Mouse (Mus musculus) erythroblast, embryonic 14.5 days (primary cell): ENCODE measurements at regions not wholly inside any gene's neighbourhood (a gene's known extent, or its start where the extent isn't known, plus 50 kb on each side); places are given as distances from the start of the nearest gene placed in this dataset.

ENCODE experiments used
- H3K27me3 ChIP-seq: 2 replicates; pipeline ENCODE4 v1.6.1; 2012; ENCODE audit warnings: inconsistent platforms; ENCODE audit not compliant: control insufficient read depth
- H3K36me3 ChIP-seq: 2 replicates; pipeline ENCODE4 v1.6.1; 2012; ENCODE audit warnings: mild to moderate bottlenecking, inconsistent platforms; ENCODE audit not compliant: control insufficient read depth
- H3K4me1 ChIP-seq: 2 replicates; pipeline ENCODE4 v1.6.1; 2012; ENCODE audit warnings: inconsistent platforms; ENCODE audit not compliant: control insufficient read depth
- H3K4me3 ChIP-seq: replicated peaks from 2 replicates; pipeline ENCODE3; 2012; ENCODE audit warnings: moderate library complexity, mild to moderate bottlenecking, inconsistent platforms
- H3K9me3 ChIP-seq: 2 replicates; pipeline ENCODE4 v1.6.1; 2012; ENCODE audit warnings: low read length, inconsistent platforms, mixed read lengths; ENCODE audit not compliant: control insufficient read depth
- GATA1 ChIP-seq: IDR thresholded peaks from 2 replicates; pipeline ENCODE4 v1.6.1; 2012; ENCODE audit warnings: low read length, inconsistent platforms, mixed read lengths
- TAL1 ChIP-seq: IDR thresholded peaks from 3 replicates; pipeline ENCODE4 v1.6.1; 2012; ENCODE audit warnings: low read length, inconsistent platforms, mixed read lengths

DNA sequence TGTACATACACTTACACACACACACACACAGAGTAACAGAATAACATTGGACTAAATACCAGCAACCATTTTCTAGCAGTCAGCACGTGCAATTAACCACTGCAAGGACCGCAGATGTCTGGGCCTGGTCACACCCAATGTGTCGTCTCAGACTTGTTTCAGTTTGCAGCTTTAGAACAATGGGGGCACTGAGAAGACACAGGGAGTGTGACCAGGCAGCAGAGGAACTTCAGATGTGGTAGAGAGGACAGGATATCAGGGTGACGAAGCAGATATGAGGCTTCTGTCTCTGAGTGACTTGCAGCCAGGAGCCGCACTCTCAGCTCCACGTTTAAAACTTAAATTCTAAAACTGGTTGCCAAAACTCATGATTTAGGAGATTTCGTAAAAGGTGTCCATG lies 183.9 kb upstream of the Spdye4c start:
- H3K4me3 ChIP-seq = no peak overlapping the region
- H3K36me3 ChIP-seq = no peaks in the 10 kb centered on the region
- no peaks in the 10 kb centered on the region for H3K9me3 ChIP-seq
- no peaks in the 10 kb centered on the region for H3K4me1 ChIP-seq
- TF ChIP-seq TAL1 (no peak), GATA1 (no peak)
- no peaks in the 10 kb centered on the region for H3K27me3 ChIP-seq

DNA sequence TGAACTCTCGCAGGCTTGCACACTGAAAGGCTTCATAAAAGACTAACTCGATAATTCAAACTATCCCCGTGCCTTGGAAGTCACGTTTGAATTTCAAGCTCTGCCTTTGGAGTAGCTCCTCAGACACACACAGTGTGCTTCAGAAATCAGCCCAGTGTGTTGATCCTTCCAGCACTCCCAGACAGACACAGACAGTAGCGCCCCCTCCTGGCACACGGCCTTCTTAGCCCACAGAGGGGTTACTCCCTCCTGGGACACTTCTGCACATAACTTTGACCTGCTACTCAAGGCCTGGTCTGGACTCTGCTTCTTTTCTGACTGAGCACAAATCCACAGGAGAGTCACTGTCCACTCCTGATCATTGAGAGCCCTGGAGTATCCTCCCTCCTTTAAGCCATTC lies 182.3 kb upstream of the Spdye4c start:
- no peaks in the 10 kb centered on the region for H3K9me3 ChIP-seq
- no peak overlapping the region for H3K4me3 ChIP-seq
- H3K27me3 ChIP-seq = no peaks in the 10 kb centered on the region
- H3K4me1 ChIP-seq = no peaks in the 10 kb centered on the region
- no peaks in the 10 kb centered on the region for H3K36me3 ChIP-seq
- TF ChIP-seq GATA1 = no peak
- TF ChIP-seq TAL1 = no peak

DNA sequence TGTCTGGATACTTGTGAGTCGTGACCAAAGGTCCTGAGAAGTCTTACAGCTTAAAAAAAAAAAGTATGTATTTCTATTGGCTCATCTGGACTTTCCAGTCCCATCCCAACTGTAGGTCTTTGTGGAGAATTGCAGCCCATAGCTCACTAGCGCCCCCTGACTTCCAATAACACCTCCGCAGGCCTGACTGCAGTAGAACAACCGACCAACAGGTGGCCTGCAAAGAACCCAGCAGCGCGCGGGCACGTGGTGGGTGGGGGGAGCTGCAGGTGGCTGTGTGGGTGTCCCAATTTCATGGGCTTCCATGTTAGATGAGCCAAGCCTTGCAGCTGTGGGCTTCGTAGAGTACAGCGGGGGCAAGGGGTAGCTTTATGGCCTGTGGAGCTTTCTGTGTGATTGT lies 178.7 kb upstream of the Spdye4c start:
- Histone ChIP-seq H3K9me3 (no peaks in the 10 kb centered on the region), H3K27me3 (no peaks in the 10 kb centered on the region), H3K36me3 (no peaks in the 10 kb centered on the region), H3K4me1 (no peaks in the 10 kb centered on the region), H3K4me3 (no peak overlapping the region)
- no peak for TF ChIP-seq GATA1
- no peak for TF ChIP-seq TAL1

DNA sequence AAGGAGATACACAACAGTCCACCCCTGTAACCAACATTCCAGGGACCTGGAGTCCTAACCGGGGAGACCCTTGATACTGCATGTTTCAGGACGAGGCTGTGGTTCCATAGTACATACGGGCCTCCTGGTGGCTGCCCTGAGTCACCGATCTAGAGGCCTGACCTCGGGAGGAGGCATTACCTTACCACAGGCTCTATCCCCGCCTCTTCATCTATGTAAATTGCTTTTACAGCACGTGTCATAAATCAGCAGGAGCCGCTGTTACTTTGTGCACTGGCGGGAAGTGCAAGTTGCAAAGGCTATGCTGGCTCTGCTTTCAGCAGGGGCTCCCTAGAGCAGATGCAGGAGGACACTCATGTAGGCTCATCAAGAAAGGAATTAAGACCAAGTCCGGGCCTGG lies 178.0 kb upstream of the Spdye4c start:
- Histone ChIP-seq H3K4me1 (no peaks in the 10 kb centered on the region), H3K27me3 (no peaks in the 10 kb centered on the region), H3K36me3 (no peaks in the 10 kb centered on the region), H3K9me3 (no peaks in the 10 kb centered on the region), H3K4me3 (no peak overlapping the region)
- TF ChIP-seq TAL1 (no peak), GATA1 (no peak)

DNA sequence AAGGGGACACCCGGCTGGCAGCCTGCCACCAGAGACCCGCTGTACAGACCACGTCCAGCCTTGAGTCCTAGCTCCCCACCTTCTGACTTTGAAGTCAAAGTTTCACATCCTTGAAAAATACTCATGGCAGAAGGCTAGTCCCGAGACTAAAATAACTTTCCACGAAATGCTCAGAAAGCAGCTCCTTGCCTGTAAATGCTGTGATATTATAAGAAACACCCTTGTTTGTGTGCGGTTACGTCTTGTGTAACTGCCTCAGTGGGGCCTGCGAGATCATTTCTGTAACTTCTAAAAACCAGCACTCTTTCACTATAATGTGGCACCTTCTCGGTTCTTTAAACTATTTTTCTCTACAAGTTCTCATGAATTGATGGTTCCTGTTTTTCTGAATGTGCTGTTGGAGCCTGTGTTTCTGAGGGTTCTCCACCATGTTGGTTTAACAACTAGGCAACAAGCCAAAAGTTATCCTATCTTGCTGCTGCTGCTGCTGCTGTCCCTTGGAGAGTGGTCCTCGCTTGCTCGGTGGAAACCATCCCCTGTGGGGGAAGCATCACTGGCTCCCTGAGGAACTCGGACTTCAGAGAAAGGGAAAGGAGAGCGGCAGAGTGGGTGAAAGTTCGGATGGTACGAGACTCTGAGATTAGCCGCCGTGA lies 176.3 kb upstream of the Spdye4c start:
- Histone ChIP-seq H3K4me3 (no peak overlapping the region), H3K36me3 (no peaks in the 10 kb centered on the region), H3K9me3 (no peaks in the 10 kb centered on the region), H3K27me3 (no peaks in the 10 kb centered on the region), H3K4me1 (no peaks in the 10 kb centered on the region)
- TF ChIP-seq TAL1 (no peak), GATA1 (no peak)

DNA sequence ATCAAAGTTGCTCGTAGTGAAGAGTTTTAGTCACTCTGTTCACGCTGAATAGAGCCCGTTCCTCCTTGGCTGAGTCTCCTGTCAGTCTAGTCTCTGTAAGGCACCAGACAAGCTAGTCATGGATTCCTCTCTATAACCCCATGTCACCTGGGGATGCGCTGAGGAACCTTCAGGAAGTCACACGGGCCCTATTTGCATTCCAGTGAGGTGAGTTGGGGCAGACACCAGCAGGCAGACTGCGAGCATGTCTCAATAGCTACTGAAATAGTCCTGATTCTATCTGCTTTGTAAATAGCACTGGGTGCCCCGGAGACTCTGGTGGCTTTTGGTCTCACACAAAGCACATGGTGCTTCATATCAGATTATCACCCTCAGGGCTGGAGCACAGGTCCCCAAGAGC lies 174.6 kb upstream of the Spdye4c start:
- no peak for TF ChIP-seq GATA1
- TF ChIP-seq TAL1 = no peak
- H3K9me3 ChIP-seq = no peaks in the 10 kb centered on the region
- H3K4me1 ChIP-seq = no peaks in the 10 kb centered on the region
- H3K4me3 ChIP-seq = no peak overlapping the region
- no peaks in the 10 kb centered on the region for H3K36me3 ChIP-seq
- no peaks in the 10 kb centered on the region for H3K27me3 ChIP-seq

DNA sequence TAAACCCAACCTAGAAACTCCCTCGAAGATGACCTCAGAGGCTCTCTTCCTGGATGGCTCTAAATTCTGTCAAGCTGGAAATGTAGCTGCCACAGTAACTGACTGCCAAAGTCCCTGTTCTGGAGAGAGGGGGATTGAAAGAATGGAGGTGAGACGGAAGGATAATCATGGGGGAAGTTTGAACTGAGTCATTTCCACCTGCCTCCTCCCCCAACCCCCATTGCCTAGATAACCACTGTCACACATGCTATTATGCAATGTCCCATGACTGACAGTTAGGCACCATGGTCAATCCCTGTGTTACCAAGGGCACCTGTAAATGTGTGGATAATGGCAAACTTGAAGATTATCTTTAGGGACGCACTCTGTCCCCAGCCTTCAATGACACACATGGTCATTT lies 172.0 kb upstream of the Spdye4c start:
- Histone ChIP-seq H3K27me3 (no peaks in the 10 kb centered on the region), H3K36me3 (no peaks in the 10 kb centered on the region), H3K9me3 (no peaks in the 10 kb centered on the region), H3K4me3 (no peak overlapping the region), H3K4me1 (no peaks in the 10 kb centered on the region)
- TF ChIP-seq TAL1 (no peak), GATA1 (no peak)

DNA sequence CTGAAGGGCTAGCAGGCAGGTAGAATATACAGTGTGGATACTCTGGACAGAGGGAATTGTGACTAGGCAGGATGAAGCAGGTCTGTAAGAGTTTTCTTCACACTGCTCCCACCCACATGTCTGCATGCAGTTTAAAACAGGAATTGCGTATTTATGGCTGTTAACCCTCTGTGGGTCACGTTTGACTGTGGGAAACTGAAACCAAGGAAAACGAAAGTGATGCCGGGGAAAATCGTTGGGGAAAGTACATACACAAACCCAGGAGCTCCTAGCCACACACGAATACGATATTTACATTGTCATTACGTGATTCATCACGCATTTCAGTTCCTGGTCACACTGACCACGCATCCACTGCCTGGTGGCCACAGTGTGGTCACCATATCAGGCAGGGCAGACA lies 170.6 kb upstream of the Spdye4c start:
- H3K4me1 ChIP-seq = no peaks in the 10 kb centered on the region
- no peaks in the 10 kb centered on the region for H3K27me3 ChIP-seq
- TF ChIP-seq TAL1 (no peak), GATA1 (no peak)
- H3K9me3 ChIP-seq = no peaks in the 10 kb centered on the region
- no peaks in the 10 kb centered on the region for H3K36me3 ChIP-seq
- no peak overlapping the region for H3K4me3 ChIP-seq

DNA sequence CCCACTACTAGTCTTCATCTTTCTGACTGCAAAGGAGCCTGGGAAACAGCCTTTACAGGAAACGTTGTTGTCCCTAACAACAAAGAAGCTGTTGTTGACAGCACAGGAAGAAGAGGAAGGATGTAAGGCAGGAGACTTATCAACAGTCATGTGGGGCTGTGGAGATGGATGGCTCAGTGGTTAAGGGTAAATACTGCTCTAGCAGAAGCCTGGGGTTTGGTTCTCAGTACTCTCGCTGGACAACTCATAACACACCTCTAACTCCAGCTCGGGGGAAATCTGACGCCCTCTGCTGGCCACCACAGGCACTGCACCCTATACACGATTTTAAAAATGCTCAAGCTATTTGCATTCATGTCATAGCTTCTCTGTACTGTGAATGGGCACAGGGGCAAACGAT lies 168.3 kb upstream of the Spdye4c start:
- no peak overlapping the region for H3K4me3 ChIP-seq
- no peaks in the 10 kb centered on the region for H3K9me3 ChIP-seq
- H3K4me1 ChIP-seq = peaks cover 2% of the 10 kb centered on the region
- TF ChIP-seq GATA1 (no peak), TAL1 (no peak)
- peaks cover under 1% of the 10 kb centered on the region; the same call in 1 of the 2 replicates for H3K27me3 ChIP-seq
- no peaks in the 10 kb centered on the region for H3K36me3 ChIP-seq

DNA sequence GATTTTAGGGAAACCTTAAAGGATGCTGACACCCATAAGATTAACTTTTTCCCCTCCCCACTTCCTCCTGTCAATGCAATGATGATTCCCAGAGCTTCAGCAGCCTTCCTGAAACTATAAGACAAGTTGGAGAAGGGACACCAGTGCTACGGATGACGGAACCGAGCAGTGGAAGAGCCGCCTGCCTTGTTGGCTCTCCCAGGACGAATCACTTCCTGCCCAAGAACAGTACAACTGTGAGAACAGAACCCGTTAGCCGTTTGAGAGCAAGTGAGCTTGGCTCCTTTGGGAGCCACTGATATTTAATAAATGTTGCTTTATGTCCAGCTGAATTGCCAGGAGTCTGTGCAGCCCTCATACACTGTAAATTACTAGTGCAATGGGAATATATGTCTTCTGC lies 166.8 kb upstream of the Spdye4c start:
- Histone ChIP-seq H3K9me3 (no peaks in the 10 kb centered on the region), H3K4me1 (peaks cover 5% of the 10 kb centered on the region), H3K4me3 (no peak overlapping the region), H3K27me3 (peaks cover 16% of the 10 kb centered on the region), H3K36me3 (no peaks in the 10 kb centered on the region)
- TF ChIP-seq TAL1 (no peak), GATA1 (no peak)
